Mouse (Mus musculus): Measurements from ENCODE around the gene Gjc3.
"Not testable (repeated sequence)": the region's sequence is repeated elsewhere in the genome, so short reads cannot be mapped to it uniquely, and the experiment has no call there.

Gjc3 gene

DNA sequence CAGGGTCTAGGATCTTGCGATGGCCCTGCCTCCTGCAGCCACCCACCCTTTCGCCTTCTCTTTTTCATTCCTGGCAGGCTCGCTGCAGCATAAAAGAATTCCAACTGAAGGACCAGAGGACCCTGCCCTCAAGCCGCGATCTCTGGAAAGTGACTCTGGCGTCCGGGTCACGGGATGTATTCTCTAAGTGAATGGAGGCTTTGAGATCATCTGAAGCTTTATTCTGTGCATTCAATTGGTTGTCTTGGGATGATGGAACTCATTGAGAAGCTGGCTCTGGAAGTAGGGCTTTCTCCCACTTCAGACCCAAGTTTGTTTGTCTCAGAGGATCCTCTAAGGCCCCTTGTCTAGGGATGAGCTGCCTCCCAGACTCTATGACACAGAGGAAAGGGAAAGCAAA, at the start of gene Gjc3:
Gene Gjc3, minus strand, starts transcription at position 154 of the 400 bp plus-strand sequence.
- DNase-seq = peak; percentile 2

DNA sequence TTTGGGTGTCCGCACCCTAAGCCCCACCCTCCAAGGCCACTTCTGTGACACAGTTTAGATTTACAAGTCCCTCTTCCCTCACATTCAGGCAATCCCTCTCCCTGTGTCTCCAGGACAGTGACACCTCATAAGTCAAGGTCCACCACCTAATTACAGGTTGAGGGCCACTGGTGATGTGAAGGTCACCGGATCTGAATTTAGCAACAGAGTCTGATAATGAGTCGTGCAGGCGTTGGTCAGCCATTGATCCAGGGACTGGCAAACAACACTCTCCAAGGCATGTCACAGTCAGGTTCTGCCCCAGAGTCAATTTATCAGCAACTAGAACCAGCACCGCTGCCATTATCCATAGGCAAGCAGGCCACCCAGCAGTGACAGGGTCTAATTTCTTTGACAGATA, 49.5 kb upstream of the Gjc3 start:
- no peak for DNase-seq

DNA sequence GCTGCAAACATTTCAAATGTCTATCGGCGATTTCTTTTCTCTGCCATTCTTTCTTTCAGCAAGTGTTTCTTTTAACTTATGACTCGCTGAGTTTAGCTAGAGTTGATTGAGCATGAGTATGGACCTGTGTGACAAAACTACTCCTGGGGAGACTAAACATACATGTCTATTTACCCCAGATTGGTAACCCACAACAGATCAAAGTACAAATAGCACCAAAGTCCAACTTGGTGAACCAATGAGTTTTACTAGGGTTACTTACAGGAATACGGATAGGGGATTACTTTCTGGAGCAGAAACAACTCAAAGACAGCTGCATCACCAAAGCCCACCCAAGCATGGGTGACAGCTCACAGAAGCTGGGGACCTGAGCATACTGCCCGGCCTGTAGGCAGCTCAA, 46.5 kb upstream of the Gjc3 start:
- no peak for DNase-seq

DNA sequence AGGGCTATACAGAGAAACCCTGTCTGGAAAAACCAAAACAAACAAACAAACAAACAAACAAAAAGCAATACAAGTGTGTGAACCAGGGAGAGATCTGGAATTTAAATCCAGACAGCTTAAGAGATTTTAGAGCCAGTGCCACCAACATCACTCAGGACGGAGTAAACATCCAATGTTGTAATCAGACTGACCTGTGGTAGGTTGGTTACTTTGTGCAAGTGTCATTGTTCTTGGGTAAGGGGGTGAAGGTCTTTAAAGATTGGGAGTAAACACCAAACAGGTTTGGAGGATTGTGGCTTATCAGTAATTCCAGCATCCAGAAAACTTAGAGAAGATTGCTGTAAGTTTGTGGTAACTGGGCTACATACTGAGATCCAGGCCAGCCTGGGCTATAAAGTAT, 23.5 kb upstream of the Gjc3 start:
- no peak for DNase-seq

DNA sequence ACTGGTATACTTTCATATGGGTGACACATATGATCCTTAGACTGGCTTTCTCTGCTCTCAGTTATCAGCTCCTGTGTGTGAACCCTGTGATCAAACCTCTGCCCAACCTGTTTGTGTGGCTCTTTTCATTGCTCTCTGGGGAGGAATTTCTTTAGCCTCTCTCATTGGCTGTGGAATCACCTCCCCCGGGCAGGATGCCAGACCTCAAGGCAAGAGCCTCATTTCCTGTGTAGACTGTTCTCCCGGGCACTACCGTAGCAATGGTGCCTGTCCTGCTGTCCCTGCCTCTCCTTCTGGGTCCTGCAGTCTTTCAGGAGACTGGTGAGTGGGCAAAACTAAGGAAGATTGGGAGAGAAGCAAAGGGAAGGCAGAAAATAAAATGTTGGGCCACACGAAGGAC, 18.4 kb upstream of the Gjc3 start, which contains the start of gene Azgp1:
Gene Azgp1, plus strand, starts transcription at position 221 of the 400 bp plus-strand sequence.
- no peak for DNase-seq

DNA sequence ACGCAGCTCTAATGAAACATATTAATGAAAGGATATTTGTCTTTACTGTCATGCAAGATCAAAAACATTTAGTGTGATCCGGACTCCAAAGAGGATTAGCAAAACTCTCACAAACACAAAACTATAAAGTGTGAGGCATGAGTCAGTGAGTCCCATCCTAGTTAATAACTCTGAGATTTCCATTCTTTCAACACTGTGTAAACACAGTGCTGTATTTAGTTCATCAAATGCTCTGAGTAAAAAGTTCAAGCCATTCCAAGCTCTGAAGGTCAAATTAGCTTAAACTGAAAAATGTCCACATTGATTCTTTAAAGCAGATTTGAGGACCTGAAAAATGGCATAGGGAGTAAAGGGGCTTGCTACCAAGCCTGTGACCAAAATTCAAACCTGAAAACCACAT, 16.2 kb upstream of the Gjc3 start:
- no peak for DNase-seq

DNA sequence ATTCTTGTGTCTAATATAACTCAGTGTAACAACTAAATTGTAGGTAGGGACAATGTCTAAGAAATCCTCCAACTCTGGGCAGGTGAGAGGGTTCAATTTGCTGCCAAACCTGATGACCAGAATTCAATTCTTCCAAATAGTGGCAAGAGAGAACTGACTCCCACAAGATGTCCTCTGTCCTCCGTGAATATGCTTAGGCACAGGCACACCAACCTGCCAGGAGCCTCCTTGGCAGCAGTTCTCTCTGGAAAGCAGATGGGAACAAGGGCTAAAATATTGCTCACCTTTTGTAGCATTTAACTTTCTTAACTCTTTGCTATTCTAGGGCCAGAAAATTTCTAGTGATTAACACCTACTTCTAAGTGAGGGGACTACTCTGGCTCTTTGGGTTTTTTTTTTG, 14.4 kb upstream of the Gjc3 start:
- DNase-seq = no peak

DNA sequence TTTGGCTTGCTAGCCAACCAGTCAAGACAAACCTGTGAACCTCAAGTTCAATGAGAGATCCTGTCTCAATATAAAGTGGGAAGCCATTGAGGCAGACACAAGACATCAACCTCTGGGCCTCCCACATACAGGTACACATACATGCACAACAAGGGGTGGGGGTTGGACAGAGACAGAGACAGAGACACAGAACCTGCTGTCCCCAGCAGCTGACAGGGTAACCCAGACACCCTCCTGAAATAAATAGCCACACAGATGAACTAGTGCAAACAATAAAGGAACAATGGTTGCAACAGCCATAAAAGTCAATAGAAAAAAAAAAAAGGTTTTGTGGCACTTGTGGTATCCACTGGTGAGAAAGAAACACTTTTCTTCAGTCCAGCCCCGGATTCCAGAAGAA, 12.5 kb upstream of the Gjc3 start:
- DNase-seq = no peak

DNA sequence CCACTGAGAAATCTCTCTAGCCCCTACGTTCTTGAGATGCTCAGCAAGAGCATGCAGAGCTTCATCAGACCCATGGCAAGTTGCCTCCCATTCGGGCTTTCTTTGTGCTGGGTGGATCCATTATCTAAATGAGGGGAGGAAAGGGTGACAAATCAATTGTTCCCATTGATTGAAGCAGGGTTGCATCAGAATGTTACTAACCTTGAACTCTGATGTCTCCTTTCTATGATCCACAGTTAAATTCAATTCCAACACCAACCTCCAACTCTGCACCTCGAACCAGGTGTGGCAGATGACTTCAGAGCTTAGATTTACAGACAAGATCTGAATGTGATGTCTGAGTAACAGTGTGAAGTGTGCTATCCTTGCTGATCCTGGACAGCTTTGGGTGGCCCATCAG, 11.8 kb upstream of the Gjc3 start:
- no peak for DNase-seq

DNA sequence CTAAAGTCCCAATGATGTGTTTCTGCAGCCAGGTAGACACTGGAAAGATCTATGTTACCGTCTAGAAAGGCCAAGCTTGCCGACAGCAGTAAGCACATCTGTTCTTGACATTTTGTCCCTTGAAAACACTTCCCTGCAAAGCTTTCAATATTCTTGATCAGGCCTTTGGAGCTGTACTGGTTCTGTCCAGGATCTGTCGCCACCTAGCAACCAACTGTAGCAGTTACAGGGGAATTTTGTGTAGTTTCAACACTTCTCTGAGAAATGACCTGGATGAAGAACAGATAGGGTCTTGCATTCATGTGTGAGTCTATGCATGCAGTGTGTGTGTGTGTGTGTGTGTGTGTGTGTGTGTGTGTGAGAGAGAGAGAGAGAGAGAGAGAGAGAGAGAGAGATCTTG, 10.8 kb upstream of the Gjc3 start:
- DNase-seq = no peak

DNA sequence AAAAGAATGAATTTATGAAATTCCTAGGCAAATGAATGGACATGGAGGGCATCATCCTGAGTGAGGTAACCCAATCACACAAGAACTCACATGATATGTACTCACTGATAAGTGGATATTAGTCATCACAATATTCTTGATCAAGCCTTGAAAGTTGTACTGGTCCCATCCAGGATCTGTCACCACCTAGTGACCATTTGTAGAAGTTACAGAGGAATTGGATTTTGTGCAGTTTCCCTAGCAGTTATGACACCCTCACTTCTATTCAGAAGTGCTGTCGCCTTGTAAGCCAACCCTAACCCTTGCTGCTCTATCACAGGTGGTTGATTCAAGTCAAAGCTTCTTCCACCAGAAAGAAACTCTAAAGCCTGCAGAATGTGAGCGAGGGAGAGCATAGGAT, 10.3 kb upstream of the Gjc3 start:
- no peak for DNase-seq

DNA sequence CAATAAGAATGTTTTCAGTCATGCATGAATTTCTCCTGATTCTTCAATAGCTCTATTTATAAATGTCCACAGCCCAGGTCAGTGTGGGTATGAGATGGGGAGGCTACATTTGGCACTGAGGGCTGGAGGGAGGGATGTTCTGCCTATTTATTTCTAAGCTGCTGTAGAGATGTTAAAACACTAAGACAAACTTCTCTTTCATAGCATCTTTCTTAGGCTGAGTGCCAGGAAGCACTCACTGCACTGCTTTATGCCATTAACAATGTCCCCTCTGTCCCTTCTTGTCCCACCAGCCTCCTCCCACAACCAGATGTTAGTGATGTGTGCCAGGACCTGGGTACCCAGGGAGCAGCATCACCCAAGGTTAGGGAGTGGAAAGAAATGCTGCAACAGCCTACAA, 3.6 kb upstream of the Gjc3 start:
- peak; percentile 2 for DNase-seq

DNA sequence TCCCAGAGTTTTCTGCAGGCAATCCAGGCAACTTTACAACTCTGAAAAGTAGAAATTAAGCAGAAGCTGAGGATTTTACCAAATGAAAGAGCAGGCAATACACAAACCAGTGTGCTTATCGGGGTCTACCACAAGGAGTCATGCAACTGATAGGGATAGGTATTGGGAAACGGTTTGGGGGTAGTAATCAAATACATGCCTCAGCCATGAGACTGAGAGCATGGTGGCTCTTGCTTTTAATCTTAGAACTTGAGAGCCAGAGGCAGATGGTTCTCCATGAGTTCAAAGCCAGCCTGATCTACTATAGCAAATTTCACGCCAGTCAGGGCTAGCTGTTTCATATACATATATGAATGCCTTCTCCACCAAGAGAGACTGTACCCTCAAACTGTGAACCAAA, 6.5 kb downstream of the Gjc3 start:
- no peak for DNase-seq

DNA sequence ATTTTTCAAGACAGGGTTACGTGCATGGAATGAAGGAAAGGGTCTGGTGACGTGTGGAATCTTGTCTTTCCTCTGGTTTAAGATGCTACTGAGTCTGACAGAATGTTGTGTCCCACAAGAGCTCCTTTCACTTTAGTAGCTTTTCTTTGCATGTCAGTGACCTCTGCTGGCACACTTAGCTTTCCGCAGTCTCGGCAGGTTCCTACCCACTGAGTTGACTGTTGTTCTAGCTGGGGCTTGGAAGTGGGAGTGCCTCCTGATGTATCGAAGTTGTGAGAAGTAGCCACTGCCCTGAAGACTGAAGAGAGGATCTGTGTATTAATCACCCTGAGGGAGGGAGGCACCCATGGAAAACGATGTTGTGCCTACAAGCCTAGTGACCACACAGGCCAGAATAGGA, 11.7 kb downstream of the Gjc3 start:
- DNase-seq = peak; percentile 6

DNA sequence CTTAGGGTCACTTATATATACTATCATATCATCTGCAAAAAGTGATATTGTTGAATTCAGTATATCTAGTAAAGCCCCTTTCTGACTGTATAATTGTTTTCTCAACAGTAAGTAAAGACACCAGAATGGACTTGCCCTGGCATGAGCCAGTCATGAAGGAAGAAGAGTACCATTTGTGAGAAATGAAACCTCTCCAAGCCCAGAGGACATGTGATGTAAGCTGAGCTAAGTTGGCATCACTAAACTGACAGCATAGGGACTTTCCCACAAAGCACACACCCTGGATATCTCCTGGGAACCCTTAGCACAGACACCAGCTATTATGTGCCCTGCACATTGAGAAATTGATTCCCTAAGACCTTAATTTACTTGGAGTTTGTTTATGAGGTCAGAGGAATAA, 15.6 kb downstream of the Gjc3 start:
- no peak for DNase-seq

DNA sequence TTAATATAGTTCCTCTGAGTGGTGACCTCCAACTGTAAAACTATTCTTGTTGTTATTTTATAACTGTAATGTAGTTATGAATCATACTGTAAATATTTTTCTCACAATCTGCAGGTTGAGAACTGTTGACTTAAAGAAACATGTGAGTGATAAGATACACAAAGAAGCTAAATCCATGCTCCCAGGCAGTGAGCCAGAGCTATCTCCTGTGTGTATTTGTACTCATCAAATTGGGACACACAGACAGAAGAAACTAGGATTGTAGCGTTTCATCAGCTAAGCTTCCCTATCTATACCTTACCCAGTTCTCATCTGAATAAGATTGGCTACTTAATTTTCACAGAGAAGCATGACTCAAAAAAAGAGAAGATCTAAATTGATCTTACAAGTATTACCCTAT, 19.8 kb downstream of the Gjc3 start:
- DNase-seq = no peak

DNA sequence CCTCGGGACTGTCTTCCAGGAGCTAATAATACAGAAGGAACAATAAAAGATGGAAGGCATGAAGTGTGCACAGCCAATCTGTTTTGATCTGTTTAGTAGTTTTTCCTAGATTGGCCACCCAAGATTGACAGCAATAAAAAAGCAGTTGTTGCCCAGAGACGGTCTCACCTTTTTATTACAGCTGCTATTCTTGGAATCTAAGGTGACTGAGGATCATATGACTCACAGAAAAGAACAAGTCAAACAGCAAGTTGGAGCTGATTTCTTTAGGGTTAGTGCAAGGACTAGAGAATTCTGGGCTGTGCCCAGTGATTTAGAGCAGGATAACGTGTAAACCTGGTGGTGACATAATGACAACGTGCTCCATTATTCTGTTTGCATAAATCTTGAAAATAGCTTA, 21.9 kb downstream of the Gjc3 start:
- no peak for DNase-seq

DNA sequence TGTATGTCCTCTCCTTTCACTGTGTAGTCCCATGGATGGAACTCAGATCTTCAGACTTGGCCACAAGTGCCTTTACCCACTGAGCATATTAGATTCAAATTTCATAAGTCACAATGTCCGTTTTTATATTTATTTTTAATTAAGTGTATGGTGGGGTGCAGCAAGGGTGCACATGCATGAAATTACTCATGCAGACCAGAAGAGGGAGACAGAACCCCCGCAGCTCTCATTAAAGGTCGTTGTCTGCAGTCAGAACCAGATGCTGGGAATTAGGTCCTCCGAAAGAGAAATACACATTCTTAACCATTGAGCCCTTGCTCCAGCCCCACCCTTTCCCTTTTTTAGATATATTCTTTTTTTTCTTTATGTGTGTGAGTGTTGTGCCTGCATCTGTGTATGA, 25.7 kb downstream of the Gjc3 start:
- DNase-seq = no peak

DNA sequence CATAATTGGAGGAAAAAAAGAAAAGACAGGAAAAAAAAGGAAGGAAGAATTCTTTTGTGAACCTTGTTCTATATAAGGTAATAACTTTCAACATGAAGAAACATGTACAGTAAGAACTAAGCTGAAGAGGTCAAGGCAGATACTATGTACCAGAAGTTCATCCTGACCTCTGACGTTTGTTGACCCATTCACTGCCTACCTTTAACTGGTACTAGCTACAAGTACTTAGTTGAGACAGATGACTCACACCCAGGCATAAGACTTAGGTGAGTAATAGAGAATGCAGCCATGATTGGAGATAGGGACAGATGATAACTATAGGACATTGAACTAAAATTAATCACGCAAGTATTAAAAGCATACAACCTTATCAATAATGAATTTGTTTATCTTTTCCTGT, 26.4 kb downstream of the Gjc3 start:
- DNase-seq = no peak

DNA sequence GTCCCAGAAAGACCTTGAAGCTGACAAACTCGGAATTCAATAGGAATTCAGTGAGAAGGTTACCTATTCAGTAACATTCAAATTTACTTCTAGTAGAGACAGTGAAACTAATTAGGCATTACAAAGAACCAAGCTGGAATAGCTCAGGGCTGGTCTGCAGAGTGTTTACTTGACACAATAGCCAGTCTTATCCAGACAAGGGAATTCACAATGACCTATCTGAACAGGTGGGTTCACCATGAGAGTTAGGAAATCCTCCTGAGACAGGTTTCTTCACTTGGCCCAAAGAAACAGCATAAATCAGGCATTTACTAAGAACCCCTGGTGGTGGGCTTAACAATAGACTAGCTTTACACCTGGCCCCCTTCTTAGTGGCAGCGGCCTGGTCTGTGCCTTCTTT, 29.0 kb downstream of the Gjc3 start:
- not testable (repeated sequence) for DNase-seq

DNA sequence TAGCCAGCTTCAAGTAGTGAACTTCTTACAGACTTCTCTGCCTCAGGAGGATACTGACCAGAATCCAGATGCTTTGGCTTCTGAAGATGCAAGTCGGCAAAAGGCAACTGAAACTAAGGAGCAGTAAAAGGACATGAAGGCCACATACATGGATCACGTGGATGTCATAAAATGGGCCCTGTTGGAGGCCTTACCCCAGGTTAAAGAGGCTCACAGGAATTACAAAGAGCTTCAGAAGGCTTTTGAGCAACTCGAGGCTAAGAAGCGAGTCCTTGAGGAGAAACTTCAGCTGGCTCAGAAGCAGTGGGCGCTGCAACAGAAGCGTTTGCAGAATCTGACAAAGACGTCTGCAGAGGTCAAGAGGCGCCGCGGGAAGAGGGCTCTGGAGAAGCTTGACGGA, 34.5 kb downstream of the Gjc3 start:
- no peak for DNase-seq

DNA sequence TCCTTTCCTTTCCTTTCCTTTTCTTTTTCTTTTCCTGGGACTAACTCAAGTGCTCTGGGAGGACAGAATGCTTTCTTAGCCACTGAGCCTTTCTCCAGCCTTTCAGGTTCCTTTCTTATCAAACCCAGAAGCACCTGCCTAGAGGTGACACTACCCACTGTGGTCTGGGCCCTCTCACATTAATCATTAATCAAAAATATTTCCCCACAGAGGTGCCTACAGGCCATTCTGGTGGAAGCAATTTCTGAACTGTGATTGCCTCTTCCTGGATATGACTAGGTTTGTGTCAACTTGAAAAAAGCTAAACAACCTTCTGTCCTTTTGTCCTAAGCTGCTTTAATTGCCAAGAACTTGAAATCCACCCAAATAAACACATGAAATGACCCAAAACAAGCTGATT, 40.7 kb downstream of the Gjc3 start:
- no peak for DNase-seq

DNA sequence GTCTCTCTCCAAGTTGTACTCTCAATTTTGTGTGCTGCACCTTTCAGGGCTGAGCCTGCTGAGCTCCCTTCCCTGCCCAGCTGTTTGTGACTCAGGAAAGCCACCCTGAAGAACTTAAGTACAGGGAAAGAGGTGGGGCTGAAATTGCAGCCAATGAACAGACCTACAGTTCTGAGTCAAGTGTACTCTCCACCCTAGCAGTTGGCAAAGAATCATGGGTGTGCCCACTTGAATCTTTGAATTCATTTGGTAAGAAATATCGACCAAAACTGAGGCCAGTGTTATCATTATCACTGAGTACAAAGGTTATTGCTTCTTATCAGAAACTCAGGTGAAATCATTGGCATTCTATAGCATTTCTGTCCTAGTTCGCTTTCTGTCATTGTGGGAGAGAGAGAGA, 41.4 kb downstream of the Gjc3 start, which contains the start of gene Cyp3a13:
Gene Cyp3a13, minus strand, starts transcription at position 88 of the 400 bp plus-strand sequence.
- DNase-seq = no peak

DNA sequence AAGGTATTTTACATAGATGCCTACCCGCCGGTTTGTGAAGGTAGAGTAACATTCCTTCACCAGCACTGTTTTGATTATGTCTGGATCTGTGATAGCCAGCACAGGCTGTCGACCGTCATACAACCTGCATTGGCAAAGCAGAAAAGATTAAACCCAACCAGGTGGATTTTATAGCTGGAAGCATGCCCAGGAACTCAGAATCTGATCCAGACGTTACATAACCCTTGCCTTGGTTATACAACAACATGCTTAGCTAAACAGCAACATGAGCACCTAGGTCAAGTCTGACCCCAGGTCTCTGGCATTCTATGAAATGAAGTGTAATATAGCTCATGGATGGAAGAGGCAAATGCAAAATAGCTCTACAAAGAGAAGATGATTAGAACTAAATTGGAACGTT, 47.3 kb downstream of the Gjc3 start:
- peak; percentile 57 for DNase-seq

DNA sequence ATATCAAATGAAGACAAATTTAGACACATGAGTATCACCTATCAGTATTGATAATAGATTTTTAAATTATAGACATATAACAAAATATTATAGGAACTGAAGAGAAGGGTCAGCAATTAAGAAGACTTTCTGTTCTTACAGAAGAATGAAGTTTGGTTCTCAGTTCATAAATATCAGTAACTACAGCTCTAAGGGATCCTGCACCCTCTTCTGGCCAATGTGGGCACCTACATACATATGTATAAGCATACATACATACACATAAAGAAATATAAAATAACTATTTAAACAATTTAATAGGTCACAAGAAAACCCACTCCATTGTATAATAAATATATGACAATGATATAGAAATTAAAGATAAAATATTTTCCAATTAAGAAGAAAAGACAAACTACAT, 48.4 kb downstream of the Gjc3 start:
- DNase-seq = no peak
